Mouse (Mus musculus) ovary, postnatal 14 days (tissue): ENCODE data around the gene Sergef.
A peak's percentile ranks its signal among the peaks of the same experiment; 100 is the strongest.

ENCODE experiments used
- DNase-seq: peaks from one replicate; pipeline ENCODE4 v3.0.0; 2022; ENCODE audit warnings: low spot score

Sergef gene

DNA sequence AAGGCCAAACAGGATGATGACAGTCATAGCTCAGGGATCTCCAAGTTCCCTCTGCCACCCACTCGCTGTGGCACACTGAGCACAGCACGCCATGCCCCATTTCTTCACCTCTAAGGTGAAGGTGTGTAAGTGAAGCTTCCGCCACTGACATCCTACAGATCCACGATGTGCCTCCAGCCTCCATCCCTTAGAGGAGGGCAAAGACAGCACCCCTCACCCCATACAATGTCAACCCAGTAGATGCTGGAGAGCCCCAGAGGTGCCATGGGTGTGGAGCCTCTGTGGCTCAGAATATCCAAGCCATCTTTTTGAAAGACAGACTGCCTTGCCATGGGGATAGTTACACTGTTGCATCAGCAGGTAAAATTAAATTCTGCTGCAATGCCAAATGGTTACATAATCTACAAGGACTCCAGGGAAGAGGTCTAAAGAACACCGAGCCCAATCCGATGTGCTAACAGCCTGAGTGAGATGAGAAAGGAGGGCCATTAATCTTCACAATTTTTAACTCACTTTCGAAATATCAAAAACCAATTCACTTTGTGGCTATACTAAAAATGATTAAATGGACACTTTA lies 23.1 kb downstream of the Sergef start:
- no peak for DNase-seq

DNA sequence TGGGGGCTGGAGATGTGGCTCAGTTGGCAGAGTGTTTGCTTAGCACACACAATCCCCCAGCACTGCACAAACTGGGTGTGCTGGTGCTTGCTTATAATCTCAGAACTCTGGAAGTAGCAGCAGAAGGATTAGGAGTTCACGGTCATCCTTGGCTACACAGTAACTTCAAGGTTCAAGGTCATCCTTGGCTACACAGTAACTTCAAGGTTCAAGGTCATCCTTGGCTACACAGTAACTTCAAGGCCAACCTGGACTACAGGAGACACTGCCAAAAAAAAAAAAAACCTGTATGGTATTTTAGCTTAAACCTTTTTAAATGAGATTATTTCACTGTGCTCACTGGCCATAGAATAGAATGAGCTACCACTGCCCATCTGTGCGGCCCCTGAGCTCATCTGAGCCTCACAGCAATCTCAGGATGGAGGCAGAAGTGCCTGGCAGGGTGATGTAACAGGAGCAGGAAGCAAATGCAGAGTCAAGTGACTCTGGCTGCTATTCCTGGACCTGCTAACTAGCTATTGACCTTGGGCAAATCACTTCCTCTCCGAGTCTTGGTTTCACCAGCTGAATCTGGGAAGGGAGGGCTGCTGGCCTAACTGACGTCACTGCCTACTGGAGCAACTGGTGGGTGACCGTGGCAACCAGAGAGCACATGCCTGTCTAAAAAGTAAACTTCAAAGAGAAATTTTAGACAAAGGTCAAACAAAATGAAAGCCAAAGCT lies 24.2 kb downstream of the Sergef start:
- DNase-seq = no peak

DNA sequence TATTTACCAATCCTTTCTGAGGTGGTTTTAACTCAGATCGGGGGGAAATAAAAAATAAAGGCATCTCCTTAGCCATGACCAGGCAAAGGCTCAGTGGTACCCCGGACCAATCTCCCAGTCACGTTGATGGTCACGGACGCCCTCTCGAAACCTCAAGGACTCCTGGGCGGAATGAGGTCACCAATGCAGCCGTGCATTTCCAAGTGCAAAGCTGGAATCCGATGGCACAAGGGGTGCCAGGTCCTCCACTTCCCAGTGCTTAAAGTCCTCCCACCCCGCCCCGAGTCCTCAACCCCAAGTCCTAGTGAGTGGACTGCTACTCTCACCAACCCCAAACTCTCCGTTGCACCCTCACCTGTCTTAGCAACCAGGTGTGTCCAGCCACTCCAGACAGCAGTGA lies 25.3 kb downstream of the Sergef start:
- DNase-seq = no peak

DNA sequence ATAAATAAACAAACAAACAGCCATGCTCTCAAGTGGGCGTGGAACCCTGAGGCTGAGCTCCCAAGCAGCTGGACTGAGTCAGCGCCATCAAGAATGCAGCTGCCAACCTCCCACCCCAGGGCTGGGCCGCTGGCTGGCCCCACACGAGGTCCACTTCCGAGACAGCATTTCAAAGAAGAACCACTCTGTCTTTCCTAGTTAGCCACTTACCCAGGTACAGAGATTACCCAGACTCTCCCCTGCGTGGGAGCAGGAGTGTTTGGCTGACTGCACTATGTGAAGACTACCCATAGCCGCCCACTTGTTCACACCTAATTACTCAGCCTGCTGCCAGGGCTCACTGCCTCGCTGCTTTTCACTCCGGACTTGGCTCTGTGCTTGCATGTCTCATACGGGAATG lies 26.5 kb downstream of the Sergef start:
- DNase-seq = no peak

DNA sequence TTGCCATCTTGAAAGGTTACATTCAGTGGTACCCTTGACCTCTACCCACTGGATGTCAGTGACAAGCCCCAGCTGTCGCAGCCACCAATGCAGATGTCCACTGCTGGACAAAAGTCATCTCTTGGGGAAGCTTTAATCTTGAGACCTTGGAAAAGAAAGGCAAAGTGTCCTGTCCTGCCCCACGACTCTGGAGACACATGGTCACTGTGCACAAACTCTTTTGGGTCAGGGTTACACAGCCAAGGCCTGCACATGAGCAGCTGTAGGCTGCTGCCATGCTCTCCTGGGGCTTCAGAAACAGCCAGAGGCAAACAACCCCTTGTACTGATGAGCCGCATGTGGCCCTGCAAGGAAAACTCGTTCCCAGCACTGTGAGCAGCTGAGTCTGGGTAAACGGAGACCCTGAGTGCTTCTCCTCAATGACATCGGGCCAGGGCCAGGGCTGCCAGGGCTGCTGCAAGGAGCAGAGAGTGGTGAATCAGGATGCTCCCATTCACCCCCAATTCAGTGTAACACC lies 27.1 kb downstream of the Sergef start:
- no peak for DNase-seq

DNA sequence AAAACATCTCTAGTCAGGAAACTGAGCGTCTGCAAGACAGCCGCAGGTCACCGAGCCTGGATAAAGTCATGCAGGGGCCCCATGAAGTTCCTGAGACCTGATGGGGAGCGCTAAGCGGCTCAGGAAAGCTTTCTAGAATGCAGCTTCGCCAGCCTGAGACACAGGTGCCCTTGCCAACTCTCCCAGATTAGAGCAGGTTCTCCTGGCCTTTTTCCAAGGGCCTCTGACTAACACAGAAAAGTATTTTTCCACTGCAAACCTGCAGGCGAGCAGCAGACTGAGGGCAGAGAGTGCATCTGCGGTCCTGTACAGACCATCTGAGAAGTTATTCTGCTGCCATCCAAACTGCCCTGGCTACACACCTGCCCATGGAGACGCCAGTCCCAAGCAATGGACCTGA lies 27.6 kb downstream of the Sergef start:
- DNase-seq = peak; percentile 35

DNA sequence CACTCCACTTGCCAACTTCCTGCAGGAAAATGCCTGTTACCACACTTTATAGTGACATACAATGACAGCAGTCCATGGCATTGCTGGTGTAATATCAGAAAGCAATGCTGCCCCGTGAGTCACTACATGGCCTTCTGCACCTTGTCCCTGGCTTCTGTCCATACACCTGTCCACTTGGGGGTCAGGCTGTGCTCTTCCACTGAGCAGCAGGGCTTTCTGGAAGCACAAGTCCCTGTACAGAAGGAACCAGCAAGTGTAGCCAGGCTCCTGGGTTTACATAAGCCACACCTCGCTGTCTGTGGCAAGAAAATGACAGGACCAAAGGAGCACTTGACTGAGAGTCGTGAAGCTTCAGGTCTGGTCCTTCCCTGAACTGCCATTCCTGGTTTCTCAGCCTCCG lies 30.3 kb downstream of the Sergef start:
- DNase-seq = no peak

DNA sequence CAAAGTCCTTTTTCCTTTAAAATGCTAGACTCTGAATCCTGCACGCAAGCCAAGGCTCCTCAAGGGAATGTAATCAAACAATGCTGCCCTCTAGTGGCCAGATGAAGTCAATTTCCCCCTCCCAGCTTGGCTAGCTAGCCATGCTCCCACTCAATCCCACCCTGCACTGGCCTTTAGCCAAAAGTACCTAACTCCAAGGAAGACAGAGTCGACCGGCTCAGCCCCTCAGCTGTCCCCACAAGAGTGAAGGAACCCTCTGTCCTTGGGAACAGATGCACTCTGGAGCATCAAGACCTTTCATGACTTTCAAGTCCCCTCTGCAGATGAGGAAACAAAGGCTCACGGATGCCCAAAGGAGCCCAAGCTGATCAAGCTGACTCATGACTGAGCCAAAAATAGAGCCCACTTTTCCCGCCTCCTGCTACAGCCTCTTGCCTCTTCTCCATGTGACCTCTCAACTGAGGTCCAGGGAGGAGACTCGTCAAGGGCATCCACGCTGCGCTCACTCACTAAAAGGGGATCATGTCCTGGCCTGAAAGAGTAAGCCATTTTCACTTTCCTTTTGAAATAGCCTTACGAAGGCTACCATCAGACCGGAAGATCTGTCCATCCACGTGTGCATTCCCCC lies 32.1 kb downstream of the Sergef start:
- peak; percentile 44 for DNase-seq

DNA sequence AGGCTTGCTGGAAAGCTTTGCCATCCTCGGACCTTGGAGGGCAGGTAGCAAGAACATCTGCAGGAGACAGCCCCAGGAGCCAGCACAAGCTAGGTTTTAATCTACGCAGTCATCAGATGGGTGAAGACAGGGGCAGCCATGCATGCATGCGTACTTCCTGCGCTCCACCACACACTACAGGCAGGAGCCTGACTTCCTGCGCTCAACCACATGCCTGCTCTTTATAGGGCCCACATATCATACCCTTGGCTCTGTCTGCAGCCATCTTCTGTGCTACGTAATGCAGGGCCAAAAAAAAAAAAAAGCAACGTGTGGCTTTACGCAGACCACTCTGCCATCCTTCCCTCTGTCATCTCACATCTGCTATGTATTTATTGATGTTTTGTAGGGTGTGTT lies 32.6 kb downstream of the Sergef start:
- no peak for DNase-seq

DNA sequence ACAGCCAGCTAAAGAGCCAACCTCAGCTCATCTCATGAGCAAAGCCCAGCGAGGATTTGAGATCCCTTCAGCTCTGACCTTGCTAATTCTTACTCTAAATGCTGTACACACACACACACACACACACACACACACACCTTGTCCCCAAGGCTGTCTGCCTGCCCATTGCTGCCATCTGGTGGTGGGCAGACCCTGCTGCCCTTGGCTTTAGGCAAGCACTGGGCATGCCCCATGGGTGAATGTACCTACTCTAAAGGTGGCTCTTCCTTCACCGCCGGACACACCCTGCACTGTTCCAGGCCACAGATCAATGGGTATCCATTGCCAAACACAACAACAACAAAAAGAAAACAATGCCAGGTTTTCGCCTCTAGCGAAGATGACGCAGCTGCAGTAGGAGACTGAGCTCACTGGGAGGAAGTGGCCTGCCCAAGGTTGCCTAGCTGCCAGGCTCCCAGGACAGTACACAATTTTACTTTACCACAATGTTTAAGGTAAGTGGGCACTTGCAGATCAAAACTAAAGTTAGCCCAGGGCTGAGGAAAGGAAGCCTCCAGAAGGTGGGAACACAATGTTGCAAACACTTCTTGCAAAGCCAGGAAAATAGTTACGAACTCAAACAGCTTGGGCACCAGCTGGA lies 33.1 kb downstream of the Sergef start:
- peak; percentile 63 for DNase-seq

DNA sequence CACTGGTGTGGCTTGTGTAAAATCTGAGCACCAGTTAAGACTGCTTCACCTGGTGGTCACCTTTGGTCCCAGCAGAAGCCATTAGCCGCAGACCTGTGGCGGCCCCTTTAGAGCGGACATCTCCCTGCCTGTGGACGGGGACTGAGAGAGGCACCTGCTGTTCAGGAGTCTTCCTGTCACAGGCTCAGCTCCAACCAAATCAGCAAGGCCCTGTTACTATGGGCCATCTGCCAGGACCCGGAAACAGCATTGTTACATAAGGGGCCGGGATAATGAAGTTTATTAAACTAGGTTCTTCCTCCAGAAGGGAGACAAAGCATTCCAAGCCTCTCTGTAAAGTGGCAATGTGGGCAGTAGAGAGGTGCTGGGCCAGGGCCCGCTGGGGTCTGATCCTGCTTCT lies 36.6 kb downstream of the Sergef start:
- DNase-seq = no peak

DNA sequence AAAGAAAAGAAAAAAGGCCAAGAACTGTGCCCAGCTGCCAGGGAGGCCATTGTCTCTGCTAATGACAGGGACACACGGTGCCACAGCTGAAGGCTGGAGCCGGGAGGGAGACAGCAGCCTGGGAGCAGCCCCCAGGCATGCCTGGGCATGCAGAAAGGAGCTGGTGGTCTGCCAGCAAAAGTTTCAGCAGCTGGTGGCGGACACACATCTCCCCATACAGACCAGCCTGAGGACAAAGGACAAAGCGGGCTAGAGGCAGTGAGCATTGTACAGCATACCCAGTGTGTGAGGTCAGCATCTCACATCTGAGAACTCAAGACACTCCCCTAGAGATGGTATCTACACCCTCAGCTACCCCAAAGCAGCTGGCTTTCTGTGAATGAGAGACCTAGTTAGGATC lies 37.5 kb downstream of the Sergef start:
- DNase-seq = no peak

DNA sequence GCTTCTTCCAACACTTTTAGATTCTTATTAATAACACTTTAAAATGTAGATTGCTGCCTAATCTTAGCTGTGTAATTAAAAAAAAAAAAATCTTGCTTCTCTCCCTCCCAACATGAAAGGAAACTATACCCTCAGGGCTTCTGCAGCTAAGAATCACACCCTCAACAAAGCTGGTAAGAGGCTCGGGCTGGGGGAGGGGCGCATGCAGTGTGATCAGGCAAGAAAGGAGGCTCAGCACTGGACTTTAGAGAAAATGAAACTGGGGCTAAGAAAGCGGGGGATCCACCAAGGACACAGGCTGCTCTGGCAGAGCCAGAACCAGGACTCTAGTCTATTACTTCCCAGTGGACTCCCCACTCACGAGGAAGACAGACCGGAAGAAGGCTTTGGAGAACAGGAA lies 38.5 kb downstream of the Sergef start:
- DNase-seq = no peak

DNA sequence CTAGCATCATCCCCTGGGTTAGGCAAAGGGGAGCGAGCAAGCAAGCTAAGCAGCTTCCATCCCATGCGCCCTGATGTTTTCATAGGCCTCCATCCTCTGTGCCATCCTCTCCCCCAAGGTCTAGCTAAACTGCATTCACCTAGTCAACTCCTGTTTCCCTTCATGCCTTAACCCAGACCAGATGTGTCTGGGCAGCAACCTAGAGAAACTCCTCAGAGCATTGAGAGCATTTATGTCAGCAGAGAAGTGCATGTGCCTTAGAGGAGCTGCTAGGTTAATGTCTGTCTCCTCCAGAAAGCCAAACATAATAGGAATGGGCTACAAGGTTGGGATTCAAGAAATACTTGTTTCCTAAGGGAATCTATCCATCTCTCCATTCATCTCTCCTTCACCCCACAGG lies 42.6 kb downstream of the Sergef start:
- DNase-seq = no peak

DNA sequence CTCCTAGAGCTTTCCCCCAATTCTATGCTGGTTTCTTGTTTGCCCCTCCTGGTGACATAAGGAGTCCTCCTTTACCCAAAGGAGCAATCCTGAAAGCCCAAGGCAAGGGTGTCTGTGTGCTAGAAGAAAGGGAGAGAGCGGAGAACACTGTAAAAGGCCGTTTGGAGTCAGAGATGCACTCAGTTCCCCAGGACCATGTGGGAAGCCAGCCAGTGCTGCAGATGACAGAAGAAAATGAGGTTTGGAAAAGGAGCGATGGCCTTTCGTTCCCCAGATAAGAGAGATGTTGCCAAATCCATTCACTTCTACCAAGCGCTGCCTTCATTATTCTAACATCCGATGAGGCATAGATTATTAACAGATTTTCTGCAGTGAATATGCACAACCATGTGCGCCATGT lies 48.1 kb downstream of the Sergef start:
- DNase-seq = no peak

DNA sequence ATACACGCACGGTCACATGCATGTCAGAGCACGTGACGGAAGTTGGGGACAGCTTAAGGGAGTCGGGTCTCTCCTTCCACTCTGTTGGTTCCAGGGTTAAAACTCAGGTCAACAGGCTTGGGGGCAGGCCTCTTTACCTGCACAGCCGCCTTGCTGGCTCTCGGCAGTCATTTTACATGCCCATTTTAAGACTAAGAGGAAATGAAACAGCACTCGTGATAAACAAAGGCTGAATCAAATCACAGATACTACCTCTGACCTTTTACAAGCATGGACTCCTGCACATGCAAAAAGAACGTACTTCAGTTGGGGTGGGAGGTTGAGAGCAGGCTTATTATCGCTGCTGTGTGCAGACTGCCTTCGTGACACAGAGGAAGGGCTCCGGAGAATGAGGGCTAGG lies 50.4 kb downstream of the Sergef start:
- DNase-seq = no peak

DNA sequence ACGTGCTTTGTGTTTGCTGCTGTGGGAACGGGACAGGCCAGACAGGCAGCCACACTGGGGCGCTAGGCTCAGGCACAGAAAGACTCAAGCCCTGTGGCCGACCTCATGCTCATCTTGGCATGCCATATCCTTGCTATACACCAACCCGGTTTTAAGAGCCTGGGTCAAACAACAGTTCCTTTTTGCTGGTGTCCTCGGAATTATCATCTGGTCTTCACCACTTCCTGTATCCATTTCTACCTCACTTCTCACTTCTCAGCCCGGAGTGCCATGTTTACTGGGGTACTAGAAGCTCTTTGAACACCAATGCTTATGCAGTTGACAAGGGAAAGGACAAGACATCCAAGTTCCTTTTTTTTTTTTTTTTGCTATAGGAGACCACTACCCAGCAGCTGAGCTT lies 51.6 kb downstream of the Sergef start:
- DNase-seq = no peak

DNA sequence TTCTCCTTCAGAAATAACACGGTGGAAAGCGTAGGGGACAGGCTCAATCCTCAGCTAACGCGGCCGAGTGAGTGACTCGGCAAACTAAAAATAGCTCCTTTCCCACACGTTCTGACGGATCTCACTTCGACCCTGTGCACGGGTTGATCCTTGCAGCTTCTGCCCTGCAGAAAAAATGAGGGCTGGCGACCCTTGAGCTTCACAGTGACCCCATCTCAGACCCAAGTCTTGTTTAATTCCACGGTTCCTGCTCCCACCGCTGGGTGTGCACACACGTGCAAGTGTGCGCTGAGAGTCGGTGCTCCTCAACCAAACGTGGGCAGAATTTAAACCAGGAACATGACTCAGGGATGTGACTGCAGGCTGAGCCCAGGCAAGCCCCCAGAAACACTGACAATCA lies 52.1 kb downstream of the Sergef start:
- DNase-seq = no peak

DNA sequence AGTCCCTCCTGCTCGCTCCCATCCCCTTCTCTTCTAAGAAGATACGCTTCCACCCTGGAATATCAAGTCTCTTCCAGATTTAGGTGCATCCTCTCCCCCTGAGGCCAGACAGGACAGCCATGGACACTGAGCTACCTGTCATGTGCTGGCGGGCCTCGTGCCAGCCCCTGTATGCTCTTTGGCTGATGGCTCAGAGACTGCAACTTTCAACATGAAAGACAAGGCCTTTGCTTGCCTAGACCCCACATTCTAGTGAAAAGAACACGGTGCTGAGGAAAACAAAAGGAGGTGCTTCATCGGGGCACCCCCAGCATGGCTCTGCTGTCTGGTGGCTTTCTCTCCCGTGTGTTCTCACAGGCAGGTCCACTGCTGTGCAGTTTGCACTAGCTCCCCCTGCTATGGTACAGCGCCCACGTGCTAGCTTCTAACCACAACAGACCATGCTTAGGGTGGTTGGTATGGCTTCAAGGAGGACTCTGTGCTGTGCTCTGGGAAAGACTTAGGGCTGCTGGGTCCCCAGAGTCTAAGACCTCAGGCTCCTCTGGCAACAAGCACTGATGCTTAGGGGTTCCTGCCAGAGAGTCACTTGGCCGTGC lies 52.9 kb downstream of the Sergef start:
- DNase-seq = no peak

DNA sequence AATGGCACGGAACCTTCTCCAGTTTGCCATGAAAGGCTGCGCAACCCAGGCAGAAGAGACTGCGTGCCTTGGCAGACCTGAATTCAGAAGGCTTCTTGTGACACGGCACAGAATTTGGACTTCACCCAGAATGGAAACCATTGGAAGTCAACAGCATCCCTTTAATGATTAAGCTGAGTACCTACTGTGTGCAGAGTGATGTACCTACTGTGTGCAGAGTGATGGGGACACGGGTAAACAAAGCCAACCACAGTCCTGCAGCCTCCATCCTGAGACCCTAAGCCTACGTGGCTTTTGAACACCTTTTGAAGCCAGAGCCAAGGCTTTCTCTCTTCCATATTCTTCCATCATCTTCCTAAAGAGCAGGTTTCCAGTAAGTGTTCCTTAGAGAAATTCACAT lies 56.9 kb downstream of the Sergef start:
- DNase-seq = no peak

DNA sequence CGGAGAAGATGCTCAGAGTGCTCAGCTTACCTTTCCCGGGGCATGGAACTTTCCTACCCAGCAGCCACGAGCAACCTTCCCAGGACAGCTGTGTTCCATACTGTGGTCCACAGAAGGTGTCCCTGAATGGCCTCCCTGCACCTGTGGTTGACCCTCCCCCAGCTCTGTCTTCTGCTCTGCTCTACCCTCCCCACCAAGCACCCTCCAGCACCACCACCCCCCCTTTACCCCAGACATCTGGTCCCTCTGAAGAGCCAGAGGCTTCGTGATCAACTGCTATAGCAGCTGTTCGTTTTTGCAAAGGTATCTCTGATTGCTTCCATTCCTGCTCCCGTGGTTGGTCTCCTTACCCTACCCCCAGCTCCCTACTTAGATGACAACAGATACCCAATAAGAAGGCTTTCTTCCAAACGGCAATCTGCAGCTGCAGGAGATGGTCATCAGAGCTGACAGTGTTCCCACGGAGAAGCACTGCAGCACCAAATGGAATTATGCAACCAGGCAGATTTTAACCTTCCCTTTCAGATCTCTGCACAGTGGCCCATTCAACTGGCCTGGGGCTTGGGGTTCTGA lies 58.2 kb downstream of the Sergef start:
- no peak for DNase-seq

DNA sequence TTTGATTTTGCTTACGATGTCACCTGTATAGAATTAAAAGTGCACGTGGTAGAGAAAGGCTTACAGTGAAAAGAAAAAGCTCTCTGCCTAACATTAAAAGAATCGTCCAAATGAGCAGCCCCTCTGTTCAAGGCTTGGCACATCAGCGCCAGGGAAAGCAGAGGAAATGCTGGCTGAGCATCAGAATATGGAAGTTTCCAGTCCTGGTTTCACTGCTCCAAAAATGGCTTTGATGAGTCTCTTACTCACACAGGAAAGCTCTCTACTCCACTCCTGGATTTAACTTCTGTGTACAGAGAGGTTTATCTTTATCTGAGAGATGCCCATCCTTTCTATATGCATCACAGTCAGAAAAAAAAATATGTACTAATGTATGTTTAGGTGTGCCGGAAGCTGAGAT lies 61.5 kb downstream of the Sergef start:
- DNase-seq = no peak
